Mouse (Mus musculus) small intestine, adult 2 months (tissue): ENCODE data around the gene Nfe2l2.

ENCODE experiments used
- CTCF ChIP-seq: fragments of 200-500 bp; IDR thresholded peaks from 2 replicates; pipeline ENCODE4 v1.5.1; 2012; ENCODE audit warnings: low read depth, mild to moderate bottlenecking, control low read depth, inconsistent platforms, low read length, moderate library complexity, mixed read lengths; ENCODE audit not compliant: insufficient replicate concordance, insufficient read length; ENCODE audit errors: extremely low read depth
- POLR2A ChIP-seq: fragments of 200-500 bp; IDR thresholded peaks from 2 replicates; pipeline ENCODE4 v1.6.1; 2012; ENCODE audit warnings: low read depth, mild to moderate bottlenecking, control low read depth, inconsistent platforms, low read length, moderate library complexity

GRCm38 (mm10) chr2:75688901-75689300 lies 15.5 kb downstream of the Nfe2l2 start:
- TF ChIP-seq CTCF = no peak
- TF ChIP-seq POLR2A = no peak
